Mouse (Mus musculus) forebrain, embryonic 14.5 days (tissue): ENCODE results near the gene Rab6b. TPM values are rescaled to one million over a fixed set of nuclear protein-coding genes. Genes with fewer than 3 reads are reported as not detected.

Experiments used
- ATAC-seq: fragments of 200-750 bp; cut with Nextera tagmentation; 2 replicates; pipeline ENCODE4 v1.8.0; 2017; ENCODE audit warnings: mild to moderate bottlenecking, moderate library complexity
- DNase-seq: peaks from one replicate; pipeline ENCODE4 v3.0.0-alpha.2; 2015; ENCODE audit warnings: low spot score
- H3K27ac ChIP-seq: fragments of 300-500 bp; sonication (generic); 2 replicates; pipeline ENCODE4 v1.5.1; 2014; ENCODE audit warnings: low read depth, mild to moderate bottlenecking, control low read depth, low read length, moderate library complexity
- H3K27me3 ChIP-seq: fragments of 300-500 bp; sonication (generic); replicated peaks from 2 replicates; pipeline ENCODE4 v1.6.1; 2014; ENCODE audit warnings: low read length, control low read depth, mixed read lengths; ENCODE audit not compliant: control insufficient read depth, insufficient read depth
- H3K36me3 ChIP-seq: fragments of 300-500 bp; sonication (generic); 2 replicates; pipeline ENCODE4 v1.6.1; 2014; ENCODE audit warnings: low read length, control low read depth; ENCODE audit not compliant: control insufficient read depth, insufficient read depth
- H3K4me1 ChIP-seq: fragments of 300-500 bp; sonication (generic); 2 replicates; pipeline ENCODE4 v1.6.1; 2014; ENCODE audit warnings: antibody characterized with exemption, low read length, control low read depth; ENCODE audit not compliant: control insufficient read depth, insufficient read depth
- H3K4me2 ChIP-seq: fragments of 300-500 bp; sonication (generic); 2 replicates; pipeline ENCODE4 v1.6.1; 2014; ENCODE audit warnings: mild to moderate bottlenecking, control low read depth, low read length
- H3K4me3 ChIP-seq: fragments of 300-500 bp; sonication (generic); 2 replicates; pipeline ENCODE4 v1.5.1; 2014; ENCODE audit warnings: low read depth, low read length, control low read depth
- H3K9ac ChIP-seq: fragments of 300-500 bp; sonication (generic); 2 replicates; pipeline ENCODE4 v1.6.1; 2014; ENCODE audit warnings: mild to moderate bottlenecking, low read length, control low read depth, moderate library complexity
- H3K9me3 ChIP-seq: fragments of 300-500 bp; sonication (generic); replicated peaks from 2 replicates; pipeline ENCODE4 v1.6.1; 2016; ENCODE audit warnings: low read length, control low read depth, mixed read lengths; ENCODE audit not compliant: control insufficient read depth
- WGBS: fragments of 180-500 bp; shearing (Covaris S2); extraction: QIAGEN DNeasy Blood & Tissue Kit; methylation state at CpG from one replicate; pipeline ENCODE4 v1.1.7; 2014; 5-methylcytosine and 5-hydroxymethylcytosine counted together
- polyA plus RNA-seq: library from polyadenylated mRNA; unstranded; fragments of >200 nt; fragmentation: Nextera tagmentation; extraction: Ambion mirVana; gene quantifications from 2 replicates; pipeline ENCODE4 v1.2.1, GENCODE M21; 2014

The Rab6b gene
- polyA plus RNA-seq, 1 experiment from 2014 or later, result 32.5 TPM

GRCm38 (mm10) chr9:103186747-103187146 is 75.2 kb downstream of the Rab6b start:
- ATAC-seq (no peak), DNase-seq (no peak)
- H3K27ac ChIP-seq, result no peak overlapping the region
- no peak overlapping the region for H3K9ac ChIP-seq
- no peak overlapping the region for H3K4me2 ChIP-seq
- H3K27me3 ChIP-seq, result no peaks in the 10 kb centered on the region
- H3K4me3 ChIP-seq, result no peak overlapping the region
- WGBS, result 71% methylated on average over 9 of the region's 9 CpGs
- H3K36me3 ChIP-seq, result peaks cover 55% of the 10 kb centered on the region
- no peaks in the 10 kb centered on the region for H3K4me1 ChIP-seq
- H3K9me3 ChIP-seq, result no peaks in the 10 kb centered on the region

GRCm38 (mm10) chr9:103188416-103188815 is 76.8 kb downstream of the Rab6b start:
- H3K36me3 ChIP-seq, result peaks cover 56% of the 10 kb centered on the region
- no peak for ATAC-seq

GRCm38 (mm10) chr9:103201561-103202260 is 90.1 kb downstream of the Rab6b start, which contains the start of gene Srprb:
Gene Srprb, minus strand, starts transcription at chr9:103202137.
- Histone ChIP-seq H3K9ac (peak within 1 kb of the TSS; percentile 85), H3K4me1 (peaks cover 3% of the 10 kb centered on the region; the same call in 1 of the 2 replicates), H3K4me2 (peak within 1 kb of the TSS; percentile 74), H3K27me3 (no peaks in the 10 kb centered on the region), H3K4me3 (peak within 1 kb of the TSS; percentile 85), H3K9me3 (no peaks in the 10 kb centered on the region), H3K27ac (peak within 1 kb of the TSS; percentile 71; the same call in 1 of the 2 replicates), H3K36me3 (peaks cover 20% of the 10 kb centered on the region)
- 1% methylated on average over 45 of the region's 45 CpGs for WGBS
- ATAC-seq (peak; percentile 99), DNase-seq (peak; percentile 97)

More at GRCm38 (mm10) chr9:103188416-103188815, 76.8 kb downstream of the Rab6b start:
- no peak overlapping the region for H3K4me2 ChIP-seq
- H3K9me3 ChIP-seq, result no peaks in the 10 kb centered on the region
- H3K27ac ChIP-seq, result no peak overlapping the region
- DNase-seq, result no peak
- no peak overlapping the region for H3K9ac ChIP-seq
- no peaks in the 10 kb centered on the region for H3K4me1 ChIP-seq
- 93% methylated on average over 4 of the region's 4 CpGs for WGBS
- no peak overlapping the region for H3K4me3 ChIP-seq
- H3K27me3 ChIP-seq, result no peaks in the 10 kb centered on the region

GRCm38 (mm10) chr9:103205786-103206185 is 94.2 kb downstream of the Rab6b start:
- ATAC-seq (no peak), DNase-seq (no peak)
- Histone ChIP-seq H3K4me3 (no peak overlapping the region), H3K4me2 (no peak overlapping the region), H3K9me3 (no peaks in the 10 kb centered on the region), H3K4me1 (peaks cover 3% of the 10 kb centered on the region; the same call in 1 of the 2 replicates), H3K9ac (no peak overlapping the region), H3K27me3 (no peaks in the 10 kb centered on the region), H3K27ac (no peak overlapping the region), H3K36me3 (no peaks in the 10 kb centered on the region)
- 93% methylated on average over 5 of the region's 5 CpGs for WGBS

- peak overlapping the region; percentile 10; the same call in 1 of the 2 replicates for H3K4me3 ChIP-seq
- no peak overlapping the region for H3K9ac ChIP-seq
Observed at GRCm38 (mm10) chr9:103207846-103208245, 96.3 kb downstream of the Rab6b start.

GRCm38 (mm10) chr9:103208802-103209423 is 97.3 kb downstream of the Rab6b start:
- DNase-seq, result peak; percentile 14
- no peaks in the 10 kb centered on the region for H3K9me3 ChIP-seq
- H3K36me3 ChIP-seq, result no peaks in the 10 kb centered on the region
- no peak overlapping the region for H3K4me2 ChIP-seq
- WGBS, result 38% methylated on average over 6 of the region's 6 CpGs
- no peak overlapping the region for H3K9ac ChIP-seq
- no peak for ATAC-seq
- H3K27ac ChIP-seq, result no peak overlapping the region
- H3K4me1 ChIP-seq, result no peaks in the 10 kb centered on the region
- no peaks in the 10 kb centered on the region for H3K27me3 ChIP-seq
- H3K4me3 ChIP-seq, result no peak overlapping the region

More at GRCm38 (mm10) chr9:103207846-103208245, 96.3 kb downstream of the Rab6b start:
- Histone ChIP-seq H3K27me3 (no peaks in the 10 kb centered on the region), H3K27ac (no peak overlapping the region), H3K4me1 (no peaks in the 10 kb centered on the region), H3K36me3 (no peaks in the 10 kb centered on the region), H3K9me3 (no peaks in the 10 kb centered on the region), H3K4me2 (peak overlapping the region; percentile 45)
- 10% methylated on average over 16 of the region's 16 CpGs for WGBS
- ATAC-seq (peak; percentile 91), DNase-seq (peak; percentile 82)

- H3K27ac ChIP-seq, result no peak overlapping the region
- ATAC-seq (no peak), DNase-seq (peak; percentile 45)
- no peaks in the 10 kb centered on the region for H3K36me3 ChIP-seq
- H3K4me2 ChIP-seq, result no peak overlapping the region
- no peaks in the 10 kb centered on the region for H3K27me3 ChIP-seq
- H3K4me3 ChIP-seq, result no peak overlapping the region
- no peaks in the 10 kb centered on the region for H3K9me3 ChIP-seq
- no peaks in the 10 kb centered on the region for H3K4me1 ChIP-seq
- no peak overlapping the region for H3K9ac ChIP-seq
- WGBS, result 81% methylated on average over 28 of the region's 28 CpGs
Observed at GRCm38 (mm10) chr9:103212654-103213420, 101.2 kb downstream of the Rab6b start.

GRCm38 (mm10) chr9:103213631-103214030 is 102.0 kb downstream of the Rab6b start:
- Histone ChIP-seq H3K27ac (no peak overlapping the region), H3K36me3 (no peaks in the 10 kb centered on the region), H3K9ac (no peak overlapping the region), H3K27me3 (no peaks in the 10 kb centered on the region), H3K4me1 (no peaks in the 10 kb centered on the region), H3K9me3 (no peaks in the 10 kb centered on the region), H3K4me2 (no peak overlapping the region), H3K4me3 (no peak overlapping the region)
- ATAC-seq, result no peak
- peak; percentile 10 for DNase-seq
- WGBS, result 45% methylated on average over 2 of the region's 2 CpGs
